Mouse (Mus musculus): ENCODE measurements around the gene Rnf157. TPM values are rescaled to one million over a fixed set of nuclear protein-coding genes. Genes with fewer than 3 reads are reported as not detected.

Rnf157 gene
- polyA plus RNA-seq, 2 experiments, result 0.57 to 0.66 TPM

- H3K4me2 ChIP-seq (ENCODE audit: low read depth), result no peak overlapping the region
- H3K27me3 ChIP-seq (ENCODE audit: control insufficient read depth, insufficient read depth, low read length), result no peaks in the 10 kb centered on the region
- TF ChIP-seq EP300 (IDR thresholded peaks at IDR 0.05; ENCODE audit: low read depth) (no peak), CTCF (IDR thresholded peaks at IDR 0.05; ENCODE audit: low read depth) (no peak)
- no peak overlapping the region for H3K9ac ChIP-seq (replicated peaks)
- no peak overlapping the region for H3K27ac ChIP-seq
- H3K9me3 ChIP-seq (ENCODE audit: control insufficient read depth, low read length), result no peaks in the 10 kb centered on the region
- ATAC-seq (ENCODE audit: insufficient read depth) (no peak), DNase-seq (ENCODE audit: low read depth in 3 of 3, low spot score in 3 of 3) (no peak)
- no peak overlapping the region for H3K4me3 ChIP-seq (ENCODE audit: insufficient read depth in 1 of 2, low read depth in 2 of 2, low read length in 2 of 2)
- H3K4me1 ChIP-seq (replicated peaks; ENCODE audit: control insufficient read depth in 2 of 2, insufficient read depth in 2 of 2, low read length in 1 of 2), result peaks cover 0 to 7% of the 10 kb centered on the region in 2 experiments; a peak in 1 of 4 replicates
- H3K36me3 ChIP-seq (replicated peaks; ENCODE audit: control insufficient read depth, insufficient read depth, low read depth), result peaks cover 5% of the 10 kb centered on the region
- WGBS (ENCODE audit: insufficient replicate concordance), result 52% methylated on average over 8 of the region's 8 CpGs
Measured at GRCm38 (mm10) chr11:116397517-116398347, 15.1 kb downstream of the Rnf157 start.

- TF ChIP-seq CTCF (IDR thresholded peaks at IDR 0.05; ENCODE audit: low read depth), result no peak
- no peak for TF ChIP-seq EP300 (IDR thresholded peaks at IDR 0.05; ENCODE audit: low read depth)
- H3K4me1 ChIP-seq (replicated peaks; ENCODE audit: control insufficient read depth in 2 of 2, insufficient read depth in 2 of 2, low read length in 1 of 2), result peaks cover 0 to 7% of the 10 kb centered on the region in 2 experiments; a peak in 1 of 4 replicates
- H3K9me3 ChIP-seq (ENCODE audit: control insufficient read depth, low read length), result no peaks in the 10 kb centered on the region
Measured at GRCm38 (mm10) chr11:116396934-116397330, 15.9 kb downstream of the Rnf157 start.

GRCm38 (mm10) chr11:116396276-116396933, 16.4 kb downstream of the Rnf157 start:
- DNase-seq (ENCODE audit: low read depth in 3 of 3, low spot score in 3 of 3) (no peak), ATAC-seq (ENCODE audit: insufficient read depth) (no peak)
- no peak overlapping the region for H3K9ac ChIP-seq (replicated peaks)
- 81% methylated on average over 11 of the region's 11 CpGs for WGBS (ENCODE audit: insufficient replicate concordance)
- peaks cover 5% of the 10 kb centered on the region for H3K36me3 ChIP-seq (replicated peaks; ENCODE audit: control insufficient read depth, insufficient read depth, low read depth)
- peaks cover 0 to 7% of the 10 kb centered on the region in 2 experiments; a peak in 1 of 4 replicates for H3K4me1 ChIP-seq (replicated peaks; ENCODE audit: control insufficient read depth in 2 of 2, insufficient read depth in 2 of 2, low read length in 1 of 2)
- H3K4me3 ChIP-seq (ENCODE audit: insufficient read depth in 1 of 2, low read depth in 2 of 2, low read length in 2 of 2), result no peak overlapping the region
- no peak overlapping the region for H3K27ac ChIP-seq
- no peaks in the 10 kb centered on the region for H3K27me3 ChIP-seq (ENCODE audit: control insufficient read depth, insufficient read depth, low read length)
- no peak overlapping the region for H3K4me2 ChIP-seq (ENCODE audit: low read depth)
- TF ChIP-seq EP300 (IDR thresholded peaks at IDR 0.05; ENCODE audit: low read depth), result no peak
- TF ChIP-seq CTCF (IDR thresholded peaks at IDR 0.05; ENCODE audit: low read depth), result no peak
- H3K9me3 ChIP-seq (ENCODE audit: control insufficient read depth, low read length), result no peaks in the 10 kb centered on the region

More at GRCm38 (mm10) chr11:116396934-116397330, 15.9 kb downstream of the Rnf157 start:
- Histone ChIP-seq H3K36me3 (replicated peaks; ENCODE audit: control insufficient read depth, insufficient read depth, low read depth) (peaks cover 5% of the 10 kb centered on the region), H3K9ac (replicated peaks) (no peak overlapping the region), H3K27me3 (ENCODE audit: control insufficient read depth, insufficient read depth, low read length) (no peaks in the 10 kb centered on the region), H3K4me3 (ENCODE audit: insufficient read depth in 1 of 2, low read depth in 2 of 2, low read length in 2 of 2) (no peak overlapping the region), H3K4me2 (ENCODE audit: low read depth) (no peak overlapping the region), H3K27ac (no peak overlapping the region)
- ATAC-seq (ENCODE audit: insufficient read depth) (no peak), DNase-seq (ENCODE audit: low read depth in 3 of 3, low spot score in 3 of 3) (no peak)
- 82% methylated on average over 3 of the region's 3 CpGs for WGBS (ENCODE audit: insufficient replicate concordance)

GRCm38 (mm10) chr11:116394769-116395168, 18.1 kb downstream of the Rnf157 start:
- WGBS (ENCODE audit: insufficient replicate concordance), result 77% methylated on average over 4 of the region's 4 CpGs

More at GRCm38 (mm10) chr11:116394769-116395168, 18.1 kb downstream of the Rnf157 start:
- H3K9ac ChIP-seq (replicated peaks), result peak overlapping the region; percentile 5; the same call in 1 of the 2 replicates
- no peaks in the 10 kb centered on the region for H3K27me3 ChIP-seq (ENCODE audit: control insufficient read depth, insufficient read depth, low read length)
- TF ChIP-seq CTCF (IDR thresholded peaks at IDR 0.05; ENCODE audit: low read depth), result no peak
- TF ChIP-seq EP300 (IDR thresholded peaks at IDR 0.05; ENCODE audit: low read depth), result no peak
- peaks cover 0 to 3% of the 10 kb centered on the region in 2 experiments; a peak in 1 of 4 replicates for H3K4me1 ChIP-seq (replicated peaks; ENCODE audit: control insufficient read depth in 2 of 2, insufficient read depth in 2 of 2, low read length in 1 of 2)
- DNase-seq (ENCODE audit: low read depth in 3 of 3, low spot score in 3 of 3), result no peak
- peak overlapping the region; percentile 38 for H3K4me2 ChIP-seq (ENCODE audit: low read depth)
- peak overlapping the region in 1 of 2 experiments; percentile 40; a peak in 2 of 4 replicates for H3K4me3 ChIP-seq (ENCODE audit: insufficient read depth in 1 of 2, low read depth in 2 of 2, low read length in 2 of 2)
- H3K9me3 ChIP-seq (ENCODE audit: control insufficient read depth, low read length), result no peaks in the 10 kb centered on the region
- H3K27ac ChIP-seq, result no peak overlapping the region; the same call in 1 of the 2 replicates
- peaks cover 5% of the 10 kb centered on the region for H3K36me3 ChIP-seq (replicated peaks; ENCODE audit: control insufficient read depth, insufficient read depth, low read depth)
- ATAC-seq (ENCODE audit: insufficient read depth), result peak; percentile 62; the same call in 1 of the 2 replicates
